Mouse (Mus musculus): ENCODE data around the gene Dcps.
A peak's percentile ranks its signal among the peaks of the same experiment; 100 is the strongest.

The Dcps gene

GRCm38 (mm10) chr9:35131637-35132397, 44.0 kb downstream of the Dcps start:
- no peak for DNase-seq

- DNase-seq = no peak
Observed at GRCm38 (mm10) chr9:35128995-35129418, 46.9 kb downstream of the Dcps start.

GRCm38 (mm10) chr9:35128564-35128963, 47.3 kb downstream of the Dcps start:
- DNase-seq = no peak

- no peak for DNase-seq
Observed at GRCm38 (mm10) chr9:35127561-35127960, 48.3 kb downstream of the Dcps start.

- no peak for DNase-seq
Observed at GRCm38 (mm10) chr9:35127147-35127546, 48.7 kb downstream of the Dcps start.

- DNase-seq = no peak
Observed at GRCm38 (mm10) chr9:35124678-35124955, 51.2 kb downstream of the Dcps start.

- DNase-seq = peak; percentile 72
Observed at GRCm38 (mm10) chr9:35123804-35124677, 51.8 kb downstream of the Dcps start.

- DNase-seq = peak; percentile 53
Observed at GRCm38 (mm10) chr9:35123456-35123803, 52.4 kb downstream of the Dcps start.

- DNase-seq = peak; percentile 88
Observed at GRCm38 (mm10) chr9:35122551-35123266, 53.2 kb downstream of the Dcps start.

- DNase-seq = no peak
Observed at GRCm38 (mm10) chr9:35119168-35119567, 56.7 kb downstream of the Dcps start, which contains the start of gene St3gal4. TSS of gene St3gal4 (minus strand) at chr9:35119268.

- no peak for DNase-seq
Observed at GRCm38 (mm10) chr9:35118563-35118962, 57.3 kb downstream of the Dcps start.

GRCm38 (mm10) chr9:35117384-35118295, 58.2 kb downstream of the Dcps start:
- peak; percentile 72 for DNase-seq

GRCm38 (mm10) chr9:35116391-35117381, 59.2 kb downstream of the Dcps start:
- peak; percentile 92 for DNase-seq

GRCm38 (mm10) chr9:35115804-35116203, 60.1 kb downstream of the Dcps start:
- DNase-seq = no peak

GRCm38 (mm10) chr9:35115299-35115698, 60.6 kb downstream of the Dcps start:
- no peak for DNase-seq

GRCm38 (mm10) chr9:35114234-35114633, 61.6 kb downstream of the Dcps start:
- DNase-seq = no peak

- peak; percentile 49 for DNase-seq
Observed at GRCm38 (mm10) chr9:35111941-35112595, 63.8 kb downstream of the Dcps start.

- DNase-seq = no peak
Observed at GRCm38 (mm10) chr9:35111446-35111845, 64.4 kb downstream of the Dcps start.

GRCm38 (mm10) chr9:35110567-35110966, 65.3 kb downstream of the Dcps start:
- DNase-seq = no peak

- DNase-seq = no peak
Observed at GRCm38 (mm10) chr9:35110051-35110450, 65.8 kb downstream of the Dcps start.

GRCm38 (mm10) chr9:35108916-35109315, 66.9 kb downstream of the Dcps start:
- no peak for DNase-seq
